Mouse (Mus musculus) olfactory bulb, adult 2 months (tissue): ENCODE results near the gene Shtn1. TPM values are rescaled to one million over a fixed set of nuclear protein-coding genes. Genes with fewer than 3 reads are reported as not detected.

Experiments used
- H3K27ac ChIP-seq: fragments of 200-500 bp; 2 replicates; pipeline ENCODE4 v1.5.1; 2012; ENCODE audit warnings: low read depth, low read length; ENCODE audit not compliant: insufficient read depth
- H3K4me1 ChIP-seq: fragments of 200-500 bp; 2 replicates; pipeline ENCODE4 v1.6.1; 2012; ENCODE audit warnings: low read length; ENCODE audit not compliant: control insufficient read depth, insufficient read depth
- H3K4me3 ChIP-seq: fragments of 200-500 bp; 2 replicates; pipeline ENCODE4 v1.5.1; 2012; ENCODE audit warnings: mild to moderate bottlenecking, low read depth, low read length, moderate library complexity; ENCODE audit not compliant: insufficient read depth
- CTCF ChIP-seq: fragments of 200-500 bp; IDR thresholded peaks from 2 replicates; pipeline ENCODE4 v1.5.1; 2012; ENCODE audit warnings: low read depth, mild to moderate bottlenecking, low read length, moderate library complexity; ENCODE audit not compliant: insufficient read depth
- POLR2A ChIP-seq: fragments of 200-500 bp; IDR thresholded peaks from 2 replicates; pipeline ENCODE4 v1.6.1; 2012; ENCODE audit warnings: mild to moderate bottlenecking, low read depth, low read length, moderate library complexity; ENCODE audit not compliant: insufficient read depth
- WGBS: fragments of 180-500 bp; shearing (Covaris S2); methylation state at CpG from one replicate; pipeline ENCODE4 v1.1.7; 2018; 5-methylcytosine and 5-hydroxymethylcytosine counted together
- polyA plus RNA-seq: library from polyadenylated mRNA; stranded (reverse); fragments of >200 nt; gene quantifications from 2 replicates; pipeline ENCODE4 v1.2.4, GENCODE M21; 2012; ENCODE audit warnings: low replicate concordance; ENCODE audit not compliant: missing spikeins, insufficient read depth, insufficient read length

Shtn1 gene
- polyA plus RNA-seq, 1 experiment = not detected

- TF ChIP-seq CTCF (no peak), POLR2A (no peak)
- WGBS = 47% methylated on average over 15 of the region's 15 CpGs
- no peak overlapping the region for H3K27ac ChIP-seq
- H3K4me1 ChIP-seq = no peaks in the 10 kb centered on the region
- no peak overlapping the region for H3K4me3 ChIP-seq
These were observed 107.0 kb downstream of the Shtn1 start for GRCm38 (mm10) chr19:58968731-58969506.

GRCm38 (mm10) chr19:58963011-58963410 lies 112.9 kb downstream of the Shtn1 start:
- Histone ChIP-seq H3K4me3 (no peak overlapping the region), H3K27ac (no peak overlapping the region), H3K4me1 (no peaks in the 10 kb centered on the region)
- no peak for TF ChIP-seq POLR2A
- TF ChIP-seq CTCF = no peak
- 68% methylated on average over 8 of the region's 8 CpGs for WGBS

GRCm38 (mm10) chr19:58954779-58955178 lies 121.1 kb downstream of the Shtn1 start:
- 85% methylated on average over 8 of the region's 8 CpGs for WGBS
- TF ChIP-seq CTCF (no peak), POLR2A (no peak)
- Histone ChIP-seq H3K4me1 (no peaks in the 10 kb centered on the region), H3K4me3 (no peak overlapping the region), H3K27ac (no peak overlapping the region)

- H3K4me3 ChIP-seq = no peak overlapping the region
- 73% methylated on average over 12 of the region's 13 CpGs for WGBS
- H3K4me1 ChIP-seq = no peaks in the 10 kb centered on the region
- no peak overlapping the region for H3K27ac ChIP-seq
- TF ChIP-seq POLR2A (no peak), CTCF (no peak)
These were observed 123.7 kb downstream of the Shtn1 start for GRCm38 (mm10) chr19:58952236-58952635.

- TF ChIP-seq CTCF (no peak), POLR2A (no peak)
- Histone ChIP-seq H3K27ac (no peak overlapping the region), H3K4me1 (no peaks in the 10 kb centered on the region), H3K4me3 (no peak overlapping the region)
- WGBS = 84% methylated on average over 3 of the region's 3 CpGs
These were observed 124.4 kb downstream of the Shtn1 start for GRCm38 (mm10) chr19:58951521-58951920.

- Histone ChIP-seq H3K4me3 (no peak overlapping the region), H3K27ac (no peak overlapping the region), H3K4me1 (peaks cover 7% of the 10 kb centered on the region)
- WGBS = 93% methylated on average over 7 of the region's 7 CpGs
- no peak for TF ChIP-seq POLR2A
- TF ChIP-seq CTCF = no peak
These were observed 129.9 kb downstream of the Shtn1 start for GRCm38 (mm10) chr19:58945959-58946358.

- H3K27ac ChIP-seq = peak within 1 kb of the TSS; percentile 76
- WGBS = under 1% methylated on average over 65 of the region's 65 CpGs
- TF ChIP-seq CTCF (no peak), POLR2A (peak; percentile 98)
- H3K4me3 ChIP-seq = peak within 1 kb of the TSS; percentile 92
- peaks cover 7% of the 10 kb centered on the region for H3K4me1 ChIP-seq
These were observed 132.8 kb downstream of the Shtn1 start, which contains the start of the genes Eno4 and Hspa12a for GRCm38 (mm10) chr19:58942841-58943828. Gene Eno4, plus strand, starts transcription at chr19:58943425. Gene Hspa12a, minus strand, starts transcription at chr19:58943654.

- Histone ChIP-seq H3K4me3 (no peak overlapping the region), H3K4me1 (0 out of 2 replicates have a peak, but pooled peaks cover 4% of the 10 kb centered on the region), H3K27ac (no peak overlapping the region)
- TF ChIP-seq POLR2A = no peak
- TF ChIP-seq CTCF = no peak
- 61% methylated on average over 4 of the region's 4 CpGs for WGBS
These were observed 142.8 kb downstream of the Shtn1 start for GRCm38 (mm10) chr19:58933062-58933461.

- 68% methylated on average over 16 of the region's 16 CpGs for WGBS
- Histone ChIP-seq H3K27ac (no peak overlapping the region), H3K4me1 (0 out of 2 replicates have a peak, but pooled peaks cover 4% of the 10 kb centered on the region)
These were observed 144.7 kb downstream of the Shtn1 start for GRCm38 (mm10) chr19:58931081-58931800.

More at GRCm38 (mm10) chr19:58931081-58931800, 144.7 kb downstream of the Shtn1 start:
- H3K4me3 ChIP-seq = no peak overlapping the region
- TF ChIP-seq CTCF = no peak
- TF ChIP-seq POLR2A = no peak

Other genes starting within 250 kb of the Shtn1 start
- gene Eno4, start 132.7 kb downstream of the Shtn1 start, polyA plus RNA-seq = not detected in 2 replicates
- gene Hspa12a, start 132.4 kb downstream of the Shtn1 start, polyA plus RNA-seq = not detected in 2 replicates
- not detected in 2 replicates for gene Vax1, start 94.0 kb upstream of the Shtn1 start, polyA plus RNA-seq
- gene Kcnk18, start 143.1 kb upstream of the Shtn1 start, polyA plus RNA-seq = not detected in 2 replicates
- gene Slc18a2, start 184.8 kb upstream of the Shtn1 start, polyA plus RNA-seq = not detected in 2 replicates
- not detected in 2 replicates for gene Rps12-ps3, start 246.2 kb upstream of the Shtn1 start, polyA plus RNA-seq